Mouse (Mus musculus) G1E (cell line): ENCODE measurements around the gene Dhrs3. TPM values are rescaled to one million over a fixed set of nuclear protein-coding genes. Genes with fewer than 3 reads are reported as not detected.

Experiments
- ATAC-seq: 2 replicates; pipeline ENCODE4 v1.8.0; 2016; ENCODE audit warnings: mild to moderate bottlenecking; ENCODE audit not compliant: insufficient number of reproducible peaks, poor library complexity, low FRiP score, severe bottlenecking; ENCODE audit errors: extremely low read depth
- DNase-seq: peaks from one replicate; pipeline ENCODE4 v3.0.0; 2012; ENCODE audit warnings: low spot score
- H3K27me3 ChIP-seq: 2 replicates; pipeline ENCODE4 v1.6.1; 2012; ENCODE audit warnings: mild to moderate bottlenecking, low read length, inconsistent platforms; ENCODE audit not compliant: insufficient read depth
- H3K36me3 ChIP-seq: replicated peaks from 2 replicates; pipeline ENCODE3; 2012; ENCODE audit warnings: mild to moderate bottlenecking, inconsistent platforms
- H3K4me1 ChIP-seq: 2 replicates; pipeline ENCODE4 v1.6.1; 2012; ENCODE audit warnings: low read depth, low read length, inconsistent platforms, mixed read lengths; ENCODE audit not compliant: insufficient read depth
- H3K4me3 ChIP-seq: 2 replicates; pipeline ENCODE4 v1.5.1; 2012; ENCODE audit warnings: low read depth, mild to moderate bottlenecking, inconsistent platforms, low read length, moderate library complexity, mixed read lengths
- H3K9me3 ChIP-seq: replicated peaks from 2 replicates; pipeline ENCODE4 v1.6.1; 2012; ENCODE audit warnings: inconsistent platforms
- CTCF ChIP-seq: IDR thresholded peaks from 2 replicates; pipeline ENCODE4 v1.5.1; 2012; ENCODE audit warnings: low read depth, low read length, inconsistent platforms, mixed read lengths
- GATA1 ChIP-seq: IDR thresholded peaks from 2 replicates; pipeline ENCODE4 v1.6.1; 2012; ENCODE audit warnings: borderline replicate concordance, low read length, inconsistent platforms, mixed read lengths
- GATA2 ChIP-seq: IDR thresholded peaks from 2 replicates; pipeline ENCODE4 v1.6.1; 2012; ENCODE audit warnings: low read depth, low read length, inconsistent platforms, borderline replicate concordance
- POLR2AphosphoS5 ChIP-seq: IDR thresholded peaks from 2 replicates; pipeline ENCODE4 v1.6.1; 2012; ENCODE audit warnings: low read depth, low read length, inconsistent platforms; ENCODE audit not compliant: insufficient replicate concordance
- TAL1 ChIP-seq: conservative IDR thresholded peaks from 2 replicates; pipeline ENCODE4 v1.6.1; 2012; ENCODE audit warnings: low read depth, low read length, inconsistent platforms, mixed read lengths
- polyA plus RNA-seq: library from polyadenylated mRNA; stranded (reverse); fragments of >175 nt; gene quantifications from 2 replicates; pipeline ENCODE4 v1.2.3, GENCODE M21; 2012
- total RNA-seq, 2 experiments: library from RNA; stranded (forward) in 1 of 2; stranded (reverse) in 1 of 2; fragments of 200-1000 nt in 1 of 2; fragments of >200 nt in 1 of 2; fragmentation: Nextera tagmentation in 1 of 2; gene quantifications; 2 replicates each; pipeline ENCODE4 v1.2.3; 2014 to 2017

Gene Dhrs3
- total and polyA plus RNA-seq, 3 experiments: 0.36 to 20.9 (median 4.4) TPM

GRCm38 (mm10) chr4:144918501-144918900, 25.9 kb downstream of the Dhrs3 start:
- no peaks in the 10 kb centered on the region for H3K9me3 ChIP-seq
- H3K27me3 ChIP-seq: no peaks in the 10 kb centered on the region; the same call in 1 of the 2 replicates
- DNase-seq (no peak), ATAC-seq (no peak)
- no peaks in the 10 kb centered on the region for H3K4me1 ChIP-seq
- TF ChIP-seq GATA1: no peak
- H3K36me3 ChIP-seq: peaks cover 8% of the 10 kb centered on the region
- H3K4me3 ChIP-seq: no peak overlapping the region

GRCm38 (mm10) chr4:144928693-144929436, 36.2 kb downstream of the Dhrs3 start:
- Histone ChIP-seq H3K36me3 (no peaks in the 10 kb centered on the region), H3K4me1 (no peaks in the 10 kb centered on the region), H3K4me3 (no peak overlapping the region), H3K27me3 (no peaks in the 10 kb centered on the region), H3K9me3 (no peaks in the 10 kb centered on the region)
- ATAC-seq (no peak), DNase-seq (no peak)
- TF ChIP-seq TAL1 (no peak), GATA1 (no peak), GATA2 (no peak), POLR2AphosphoS5 (no peak), CTCF (no peak)

DNA sequence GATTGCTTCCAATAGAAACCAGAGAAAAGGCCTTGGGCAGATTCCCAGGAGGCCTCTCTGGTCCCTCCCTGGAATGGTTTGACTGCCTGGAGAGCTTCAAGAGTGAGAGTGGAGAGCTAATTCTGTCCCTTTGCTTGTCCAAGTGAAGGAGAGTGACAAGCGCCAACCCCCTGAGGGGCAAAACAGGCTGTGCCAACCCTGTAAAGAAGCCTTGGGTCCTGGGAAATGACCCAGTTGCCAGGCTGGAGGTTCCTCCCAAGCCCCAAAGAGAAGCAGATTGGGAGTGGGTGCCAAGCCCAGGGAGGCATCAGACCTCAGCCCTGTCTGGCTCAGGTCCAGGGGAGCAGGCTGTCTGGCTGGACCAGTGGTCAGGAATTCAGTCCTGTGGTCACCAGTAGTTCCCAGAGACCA, 37.2 kb downstream of the Dhrs3 start:
- Histone ChIP-seq H3K4me1 (no peaks in the 10 kb centered on the region), H3K27me3 (no peaks in the 10 kb centered on the region), H3K4me3 (no peak overlapping the region), H3K9me3 (no peaks in the 10 kb centered on the region), H3K36me3 (no peaks in the 10 kb centered on the region)
- no peak for TF ChIP-seq CTCF
- no peak for TF ChIP-seq GATA2
- no peak for TF ChIP-seq POLR2AphosphoS5
- TF ChIP-seq TAL1: no peak
- TF ChIP-seq GATA1: no peak
- DNase-seq (no peak), ATAC-seq (no peak)

GRCm38 (mm10) chr4:144930366-144930765, 37.7 kb downstream of the Dhrs3 start:
- Histone ChIP-seq H3K9me3 (no peaks in the 10 kb centered on the region), H3K4me1 (no peaks in the 10 kb centered on the region), H3K36me3 (no peaks in the 10 kb centered on the region), H3K27me3 (no peaks in the 10 kb centered on the region), H3K4me3 (no peak overlapping the region)
- ATAC-seq: no peak
- no peak for DNase-seq
- TF ChIP-seq POLR2AphosphoS5 (no peak), GATA1 (no peak), TAL1 (no peak), GATA2 (no peak), CTCF (no peak)

GRCm38 (mm10) chr4:144931167-144931566, 38.5 kb downstream of the Dhrs3 start:
- Histone ChIP-seq H3K9me3 (no peaks in the 10 kb centered on the region), H3K4me3 (no peak overlapping the region), H3K27me3 (no peaks in the 10 kb centered on the region), H3K36me3 (no peaks in the 10 kb centered on the region), H3K4me1 (no peaks in the 10 kb centered on the region)
- TF ChIP-seq CTCF: no peak
- no peak for TF ChIP-seq GATA2
- no peak for TF ChIP-seq TAL1
- TF ChIP-seq GATA1: no peak
- no peak for TF ChIP-seq POLR2AphosphoS5
- ATAC-seq (no peak), DNase-seq (no peak)

DNA sequence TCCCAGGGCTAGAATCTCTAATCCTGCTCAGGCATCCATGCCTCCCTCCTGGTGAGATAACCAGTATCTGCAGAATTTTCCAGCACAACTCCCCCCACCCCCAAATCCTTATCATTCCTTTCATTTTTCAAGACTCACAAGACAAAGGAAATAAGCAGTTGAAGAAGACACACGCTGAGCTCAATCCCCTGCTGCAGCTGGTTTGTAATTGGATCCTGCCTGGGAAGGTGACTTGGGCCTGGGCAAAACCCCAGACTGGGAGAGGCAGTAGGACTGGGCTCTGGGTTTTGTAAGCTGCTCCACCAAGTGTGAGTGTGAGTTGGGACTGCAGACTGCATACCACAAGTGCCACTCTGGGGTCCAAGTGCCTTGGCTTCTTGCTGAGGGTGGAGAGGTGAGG, 41.9 kb downstream of the Dhrs3 start:
- H3K27me3 ChIP-seq: no peaks in the 10 kb centered on the region
- H3K36me3 ChIP-seq: no peaks in the 10 kb centered on the region
- H3K4me3 ChIP-seq: no peak overlapping the region
- ATAC-seq: no peak
- no peaks in the 10 kb centered on the region for H3K9me3 ChIP-seq
- no peak for DNase-seq
- no peaks in the 10 kb centered on the region for H3K4me1 ChIP-seq
- TF ChIP-seq TAL1 (no peak), POLR2AphosphoS5 (no peak), GATA2 (no peak)
